12 mouse cellular contexts compared by ENCODE assay signal in genomic region chr1:85687346-85687745, GRCm38 (mm10). TPM values are rescaled to one million over a fixed set of nuclear protein-coding genes. Genes with fewer than 3 reads are reported as not detected.
DNase-seq lines count a peak whose midpoint lies in the region; ATAC-seq and TF ChIP-seq lines count a peak whose summit lies in the region.
"Had no signal": no experiment of that assay in that cellular context is flagged by ENCODE, and none has a peak within 500 bp of the region (broad histone marks: within the 10 kb centered on the region; RNA-seq: fewer than 3 reads in every experiment).

No protein-coding gene starts in this region.

- no peaks in the 10 kb centered on the region for H3K27me3 ChIP-seq in thymus, adult 2 months (ENCODE audit: control insufficient read depth, insufficient read depth, low read length)
- H3K27me3 ChIP-seq in intestine, embryonic 16.5 days (replicated peaks; ENCODE audit: control insufficient read depth, insufficient read depth, low read length), result no peaks in the 10 kb centered on the region
- H3K27me3 ChIP-seq in kidney, embryonic 16.5 days (ENCODE audit: insufficient read depth, low read length), result no peaks in the 10 kb centered on the region
- H3K27me3 ChIP-seq: lung, embryonic 15.5 days had no signal

- no peak for TF ChIP-seq POLR2A in thymus, adult 2 months (IDR thresholded peaks at IDR 0.05; ENCODE audit: control insufficient read depth, extremely low read depth, insufficient read depth, low read length, poor library complexity)

- peak; percentile 77 for DNase-seq in thymus, adult 2 months
- no peak for DNase-seq in lung, adult 18-20 months
- DNase-seq: right cerebral cortex, adult 18-20 months had no signal

- ATAC-seq in CD4-positive, CD25-positive, alpha-beta regulatory T cell, adult 4 months, result peak; percentile 91
- ATAC-seq in common myeloid progenitor, adult 5-6 weeks (replicated peaks; ENCODE audit: low read depth, poor library complexity, severe bottlenecking), result peak; percentile 73
- peak; percentile 84 for ATAC-seq in megakaryocyte, adult 5-6 weeks (ENCODE audit: poor library complexity, severe bottlenecking)
- no peak for ATAC-seq in intestine, embryonic 16.5 days
- ATAC-seq in kidney, embryonic 16.5 days (ENCODE audit: low FRiP score, low TSS enrichment), result no peak
- ATAC-seq: forebrain, embryonic 16.5 days; Patski had no signal

- H3K9me3 ChIP-seq in intestine, embryonic 16.5 days (ENCODE audit: control insufficient read depth, low read length), result no peaks in the 10 kb centered on the region
- H3K9me3 ChIP-seq in kidney, embryonic 16.5 days (ENCODE audit: low read length), result no peaks in the 10 kb centered on the region
- H3K9me3 ChIP-seq: lung, embryonic 15.5 days had no signal

- peaks cover 18% of the 10 kb centered on the region for H3K4me1 ChIP-seq in thymus, adult 2 months (replicated peaks; ENCODE audit: control insufficient read depth, insufficient read depth, low read length)
- no peaks in the 10 kb centered on the region for H3K4me1 ChIP-seq in intestine, embryonic 16.5 days (ENCODE audit: control insufficient read depth, insufficient read depth, low read length)
- no peaks in the 10 kb centered on the region for H3K4me1 ChIP-seq in kidney, embryonic 16.5 days (ENCODE audit: insufficient read depth, low read length)
- H3K4me1 ChIP-seq: lung, embryonic 15.5 days had no signal

- 3% methylated on average over 5 of the region's 5 CpGs for WGBS in thymus, adult 2 months
- 64% methylated on average over 5 of the region's 5 CpGs for WGBS in intestine, embryonic 16.5 days
- 41% methylated on average over 5 of the region's 5 CpGs for WGBS in kidney, embryonic 16.5 days

- H3K9ac ChIP-seq in intestine, embryonic 16.5 days (ENCODE audit: low read depth, low read length), result no peak overlapping the region
- no peak overlapping the region for H3K9ac ChIP-seq in kidney, embryonic 16.5 days (replicated peaks; ENCODE audit: low read length)
- H3K9ac ChIP-seq: lung, embryonic 15.5 days had no signal

- no peak overlapping the region for H3K4me2 ChIP-seq in intestine, embryonic 16.5 days (ENCODE audit: low read depth, low read length)
- no peak overlapping the region for H3K4me2 ChIP-seq in kidney, embryonic 16.5 days (replicated peaks; ENCODE audit: low read depth, low read length)
- H3K4me2 ChIP-seq: heart, embryonic 11.5 days; lung, embryonic 15.5 days had no signal

- TF ChIP-seq CTCF in thymus, adult 2 months (IDR thresholded peaks at IDR 0.05; ENCODE audit: borderline replicate concordance, control insufficient read depth, extremely low read depth, insufficient read depth, low read length, poor library complexity), result no peak

- peaks cover 32% of the 10 kb centered on the region; the same call in 1 of the 2 replicates for H3K36me3 ChIP-seq in thymus, adult 2 months (ENCODE audit: control insufficient read depth, insufficient read depth, low read length)
- no peaks in the 10 kb centered on the region for H3K36me3 ChIP-seq in intestine, embryonic 16.5 days (ENCODE audit: control insufficient read depth, insufficient read depth, low read length)
- H3K36me3 ChIP-seq in kidney, embryonic 16.5 days (ENCODE audit: insufficient read depth, low read length), result no peaks in the 10 kb centered on the region
- H3K36me3 ChIP-seq: lung, embryonic 15.5 days had no signal

- H3K4me3 ChIP-seq in thymus, adult 2 months (ENCODE audit: control insufficient read depth, insufficient read depth, low read length), result no peak overlapping the region
- H3K4me3 ChIP-seq in intestine, embryonic 16.5 days (ENCODE audit: low read length), result no peak overlapping the region
- no peak overlapping the region for H3K4me3 ChIP-seq in kidney, embryonic 16.5 days (ENCODE audit: low read length)
- H3K4me3 ChIP-seq: lung, embryonic 15.5 days had no signal

- peak overlapping the region; percentile 98 for H3K27ac ChIP-seq in thymus, adult 2 months (ENCODE audit: control insufficient read depth, insufficient read depth, low read length)
- no peak overlapping the region for H3K27ac ChIP-seq in intestine, embryonic 16.5 days (ENCODE audit: low read length)
- no peak overlapping the region for H3K27ac ChIP-seq in kidney, embryonic 16.5 days (ENCODE audit: low read length)
- H3K27ac ChIP-seq: lung, embryonic 15.5 days had no signal

RNA-seq across cellular contexts. Expression of gene Sp100, which starts 37.6 kb away (rescaled TPM):
- polyA plus RNA-seq in CD4-positive, CD25-positive, alpha-beta regulatory T cell, adult 4 months (2017; shearing (Covaris generic)), result 1,000 to 10,000 TPM; 1,029 to 1,102 TPM
- 64.9 and 116 TPM in 2 replicates for total RNA-seq in common myeloid progenitor, adult 5-6 weeks (2017)
- 477 and 499 TPM in 2 replicates for total RNA-seq in megakaryocyte, adult 5-6 weeks (2015)
- total RNA-seq in megakaryocyte, adult 5-6 weeks (2017), result 247 and 313 TPM in 2 replicates
- polyA plus RNA-seq in thymus, adult 2 months (2012; rRNA removed), result 60.6 and 68.0 TPM in 2 replicates
- 3.0 and 3.7 TPM in 2 replicates for polyA plus RNA-seq in intestine, embryonic 16.5 days (2015; fragmentation: Nextera tagmentation; extraction: Ambion mirVana)
- 2.8 and 3.3 TPM in 2 replicates for polyA plus RNA-seq in kidney, embryonic 16.5 days (2015; fragmentation: Nextera tagmentation; extraction: Ambion mirVana)
- polyA plus RNA-seq: forebrain, embryonic 16.5 days had no signal

Comparison
In these comparisons a context has a peak if more than half of its experiments do, and no peak if none do; other contexts are left out.
1. ATAC-seq: peak in CD4-positive, CD25-positive, alpha-beta regulatory T cell, adult 4 months (single experiment), common myeloid progenitor, adult 5-6 weeks (single experiment) and megakaryocyte, adult 5-6 weeks (single experiment); none in intestine, embryonic 16.5 days (single experiment) and kidney, embryonic 16.5 days (single experiment).
2. RNA of gene Sp100, which starts 37.6 kb away (polyA plus RNA-seq): 1,029 to 1,102 TPM in CD4-positive, CD25-positive, alpha-beta regulatory T cell, adult 4 months; 60.6 to 68.0 TPM in thymus, adult 2 months, 3.0 to 3.7 TPM in intestine, embryonic 16.5 days and 2.8 to 3.3 TPM in kidney, embryonic 16.5 days; every median in the first group is over 10 times any median in the second.